Mouse (Mus musculus): ENCODE data around the gene Eml3. TPM values are rescaled to one million over a fixed set of nuclear protein-coding genes. Genes with fewer than 3 reads are reported as not detected.

Gene Eml3
- total and polyA plus RNA-seq, 3 experiments, result 16.6 to 23.4 TPM; not detected in 1

DNA sequence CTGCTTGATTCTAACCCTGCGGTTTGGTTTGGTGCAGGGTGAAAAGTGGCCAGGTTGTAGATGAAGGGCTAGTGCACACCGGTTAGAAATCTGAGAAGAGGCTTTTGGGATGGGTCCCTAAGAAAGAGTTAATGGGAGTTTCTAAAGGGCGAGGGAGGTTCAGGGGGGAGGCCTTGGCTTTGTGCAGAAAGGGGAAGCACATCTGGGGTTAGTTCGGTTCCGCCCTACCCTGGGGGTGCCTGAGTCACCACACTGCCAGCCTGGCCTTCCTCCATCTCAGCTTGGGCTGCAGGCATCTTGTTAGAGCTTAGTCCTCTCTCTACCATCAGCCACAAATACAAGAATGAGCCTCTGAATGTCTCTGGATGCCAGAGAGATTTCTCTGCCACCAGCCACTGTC lies 51.4 kb downstream of the Eml3 start:
- Histone ChIP-seq H3K27ac (ENCODE audit: control insufficient read depth, low read depth, low read length) (peak overlapping the region; percentile 58), H3K36me3 (ENCODE audit: control insufficient read depth in 1 of 2, insufficient read depth in 2 of 2, low read length in 2 of 2) (peaks cover 16 to 71% of the 10 kb centered on the region in 2 experiments), H3K27me3 (ENCODE audit: control insufficient read depth in 1 of 2, insufficient read depth in 2 of 2, low read length in 2 of 2) (no peaks in the 10 kb centered on the region), H3K79me2 (ENCODE audit: control insufficient read depth, insufficient read depth, low read length, poor library complexity) (peaks cover 2% of the 10 kb centered on the region; the same call in 1 of the 2 replicates), H3K4me1 (ENCODE audit: control insufficient read depth in 1 of 2, insufficient read depth in 2 of 2, low read length in 2 of 2) (peaks cover 18 to 48% of the 10 kb centered on the region in 2 experiments), H3K4me3 (ENCODE audit: control insufficient read depth in 1 of 2, insufficient read depth in 1 of 2, low read depth in 2 of 2, low read length in 2 of 2) (no peak overlapping the region), H3K9me3 (replicated peaks; ENCODE audit: insufficient read depth, low read length) (no peaks in the 10 kb centered on the region), H3K9ac (ENCODE audit: control insufficient read depth, low read depth, low read length, poor library complexity, severe bottlenecking) (peak overlapping the region; percentile 13; the same call in 1 of the 2 replicates)
- peak; percentile 90 for DNase-seq (ENCODE audit: low read depth, low spot score)
- TF ChIP-seq HCFC1 (IDR thresholded peaks at IDR 0.05; ENCODE audit: low read depth, low read length) (no peak), RAD21 (IDR thresholded peaks at IDR 0.05; ENCODE audit: low read depth, low read length) (no peak), MEF2A (IDR thresholded peaks at IDR 0.05; ENCODE audit: extremely low read depth, insufficient replicate concordance, low read depth, low read length, poor library complexity, severe bottlenecking) (no peak), TCF12 (IDR thresholded peaks at IDR 0.05; ENCODE audit: low read depth, low read length) (no peak), ZC3H11A (IDR thresholded peaks at IDR 0.05; ENCODE audit: low read depth, low read length) (no peak), EP300 (IDR thresholded peaks at IDR 0.05; ENCODE audit: low read depth in 1 of 2, low read length in 2 of 2) (0 out of 4 replicates have a peak, but pooled peaks have one; percentile 11 to 12), TBP (IDR thresholded peaks at IDR 0.05; ENCODE audit: low read depth, low read length) (peak; percentile 37; the same call in 1 of the 2 replicates), KAT2A (conservative IDR thresholded peaks at IDR 0.05; ENCODE audit: low read depth, low read length) (no peak), CTCF (IDR thresholded peaks at IDR 0.05 in 2 of 3, conservative IDR thresholded peaks at IDR 0.05 in 1 of 3; ENCODE audit: control insufficient read depth in 1 of 3, insufficient read depth in 1 of 3, low read depth in 2 of 3, low read length in 3 of 3, poor library complexity in 1 of 3, severe bottlenecking in 1 of 3) (no peak), ZMIZ1 (IDR thresholded peaks at IDR 0.05; ENCODE audit: low read depth, low read length) (peak; percentile 34; the same call in 1 of the 2 replicates), USF1 (IDR thresholded peaks at IDR 0.05; ENCODE audit: low read depth, low read length) (no peak), MAFK (IDR thresholded peaks at IDR 0.05; ENCODE audit: borderline replicate concordance, low read depth, low read length) (no peak), NELFE (IDR thresholded peaks at IDR 0.05; ENCODE audit: low read depth, low read length) (no peak), BHLHE40 (IDR thresholded peaks at IDR 0.05; ENCODE audit: borderline replicate concordance, low read depth, low read length) (no peak), SIN3A (IDR thresholded peaks at IDR 0.05; ENCODE audit: low read length) (0 out of 2 replicates have a peak, but pooled peaks have one; percentile 8), USF2 (IDR thresholded peaks at IDR 0.05; ENCODE audit: borderline replicate concordance in 1 of 2, insufficient read depth in 1 of 2, low read depth in 1 of 2, low read length in 2 of 2) (no peak), RCOR1 (IDR thresholded peaks at IDR 0.05; ENCODE audit: low read depth, low read length) (no peak), GABPA (IDR thresholded peaks at IDR 0.05; ENCODE audit: low read depth, low read length) (no peak), ETS1 (IDR thresholded peaks at IDR 0.05; ENCODE audit: low read depth, low read length) (peak; percentile 33; the same call in 1 of the 2 replicates), UBTF (IDR thresholded peaks at IDR 0.05; ENCODE audit: borderline replicate concordance, insufficient read depth, low read depth, low read length) (no peak), MYB (IDR thresholded peaks at IDR 0.05; ENCODE audit: low read depth, low read length) (no peak), MAZ (IDR thresholded peaks at IDR 0.05; ENCODE audit: low read depth, low read length) (no peak; the same call in 1 of the 2 replicates), CHD2 (IDR thresholded peaks at IDR 0.05; ENCODE audit: low read length) (no peak), TAL1 (IDR thresholded peaks at IDR 0.05; ENCODE audit: low read length) (no peak), JUND (IDR thresholded peaks at IDR 0.05; ENCODE audit: low read depth, low read length) (peak; percentile 25; the same call in 1 of the 2 replicates), POLR2AphosphoS2 (IDR thresholded peaks at IDR 0.05; ENCODE audit: low read length) (peak; percentile 23; the same call in 1 of the 2 replicates), POLR2A (IDR thresholded peaks at IDR 0.05; ENCODE audit: control insufficient read depth in 1 of 2, insufficient read depth in 1 of 2, low read depth in 1 of 2, low read length in 2 of 2, poor library complexity in 1 of 2) (peak in 1 of 2 experiments; percentile 45; a peak in 2 of 4 replicates)
